Mouse (Mus musculus) embryo, embryonic 11 days (tissue): ENCODE results near the gene Prpf38b.

Experiments used
- DNase-seq: peaks from one replicate; pipeline ENCODE4 v3.0.0-alpha.2; 2015

Gene Prpf38b

GRCm38 (mm10) chr3:108857714-108858113 is 53.8 kb downstream of the Prpf38b start:
- DNase-seq, result no peak

DNA sequence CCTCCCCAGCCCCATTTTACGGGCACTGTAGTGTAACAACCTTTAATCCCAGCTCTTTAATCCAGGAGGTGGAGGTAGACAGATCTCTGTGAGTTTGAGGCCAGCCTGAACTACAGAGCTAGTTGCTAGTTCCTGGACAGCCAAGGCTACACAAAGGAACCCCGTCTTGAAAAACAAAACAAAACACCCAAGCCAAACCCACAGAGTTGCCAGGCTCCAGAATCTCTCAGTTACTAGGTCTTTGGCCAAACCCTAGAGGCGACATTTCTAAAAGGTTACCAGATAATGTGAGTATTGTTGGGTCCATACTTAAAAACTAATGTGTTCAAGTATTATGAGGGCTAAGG is 54.4 kb downstream of the Prpf38b start:
- no peak for DNase-seq

DNA sequence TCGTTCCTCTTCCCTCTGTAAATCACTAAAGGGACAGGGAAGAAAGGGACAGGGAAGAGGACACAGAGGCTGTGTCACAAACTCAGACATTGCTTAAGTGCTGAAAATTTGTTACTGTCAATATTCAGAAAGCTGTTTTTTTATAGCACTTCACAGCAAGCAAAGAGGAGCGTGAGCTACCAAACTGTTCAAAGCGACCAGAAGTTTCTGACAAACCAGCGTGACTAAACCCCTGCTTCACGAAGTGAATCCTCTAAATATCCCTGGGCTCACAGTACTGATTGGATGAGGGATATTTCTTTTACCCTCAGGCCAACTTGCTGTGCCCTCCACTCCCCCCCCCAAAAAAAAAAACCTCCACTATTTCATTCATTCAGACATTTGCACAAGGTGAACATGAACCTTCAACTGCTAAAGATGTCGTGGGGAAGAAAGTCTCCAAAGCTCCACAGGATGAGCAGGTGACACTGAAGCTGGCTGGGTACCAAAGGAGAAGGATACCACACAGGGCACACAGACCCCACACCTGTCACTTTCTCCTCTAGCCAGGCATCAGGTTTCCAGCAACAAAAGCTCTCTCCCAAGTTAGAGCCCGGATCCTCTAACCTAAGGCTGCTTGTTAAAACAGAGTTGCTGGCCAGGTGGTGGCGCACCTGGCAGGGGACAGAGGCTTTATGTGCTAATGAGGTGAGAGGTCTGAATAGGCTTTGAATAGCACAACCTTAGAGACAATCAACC is 55.0 kb downstream of the Prpf38b start:
- DNase-seq, result peak; percentile 28

DNA sequence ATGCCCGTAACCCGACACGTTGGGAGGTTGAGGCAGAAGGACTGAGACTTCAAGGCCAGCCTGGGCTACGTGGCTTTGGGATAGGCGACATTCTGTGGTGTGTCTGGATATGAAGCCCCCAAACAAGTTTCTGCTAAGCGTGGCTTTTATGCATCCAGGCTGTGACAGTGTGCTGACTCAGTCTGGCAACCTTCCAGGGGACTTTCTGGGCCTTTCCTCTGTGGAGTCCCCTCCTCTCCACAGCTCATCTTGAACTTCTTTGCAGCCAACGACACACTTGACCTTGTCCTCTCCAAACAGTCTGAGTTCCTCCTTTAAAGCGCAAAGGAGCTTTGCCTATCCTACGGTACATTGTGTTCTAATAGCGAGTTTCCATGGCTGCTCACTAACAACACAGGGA is 55.7 kb downstream of the Prpf38b start:
- no peak for DNase-seq

DNA sequence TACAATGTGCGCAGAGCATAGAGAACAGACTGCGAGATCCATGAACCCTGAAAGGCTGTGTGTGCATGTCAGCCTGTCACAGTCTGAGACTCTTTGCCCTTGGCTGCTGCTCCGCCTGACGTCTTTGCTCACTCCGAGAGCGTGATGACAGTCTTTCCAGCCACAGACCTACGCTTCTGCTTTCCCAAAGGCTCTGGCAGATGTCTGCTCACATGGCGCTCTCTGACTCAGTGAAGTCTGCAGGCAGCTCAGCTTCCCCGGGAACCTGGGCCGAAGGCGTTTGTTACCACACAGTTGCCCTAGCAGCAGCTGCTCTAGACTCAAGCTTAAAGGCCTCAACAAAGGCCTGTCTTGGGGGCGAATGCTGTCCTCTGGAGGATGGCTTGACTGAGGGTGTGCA is 56.2 kb downstream of the Prpf38b start:
- peak; percentile 39 for DNase-seq

DNA sequence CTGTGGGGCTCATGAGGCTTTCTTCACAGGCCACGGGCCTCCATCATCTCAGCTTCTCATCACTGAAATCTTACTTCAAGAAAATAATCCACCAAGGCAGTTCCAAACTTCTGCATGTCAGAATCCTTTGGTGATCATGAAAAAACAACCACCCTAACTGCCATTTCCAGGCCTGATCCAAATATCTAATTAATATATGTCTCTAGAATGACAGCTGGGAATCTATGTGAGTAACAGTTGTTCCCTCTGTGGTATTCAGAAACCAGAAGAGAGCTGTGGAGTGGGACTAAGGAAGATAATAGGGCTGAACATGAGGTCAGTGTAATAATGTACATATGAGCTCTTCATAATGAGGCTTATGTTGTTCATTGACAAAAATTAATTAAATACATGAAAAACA is 58.3 kb downstream of the Prpf38b start:
- no peak for DNase-seq
